Mouse (Mus musculus) heart, embryonic 11.5 days (tissue): ENCODE measurements around the gene Vmn1r158. TPM values are rescaled to one million over a fixed set of nuclear protein-coding genes. Genes with fewer than 3 reads are reported as not detected.
"Not testable (repeated sequence)": the region's sequence is repeated elsewhere in the genome, so short reads cannot be mapped to it uniquely, and the experiment has no call there.

ENCODE experiments used
- ATAC-seq: fragments of 200-750 bp; cut with Nextera tagmentation; replicated peaks from 2 replicates; pipeline ENCODE4 v1.8.0; 2017; ENCODE audit warnings: moderate library complexity; ENCODE audit not compliant: insufficient number of reproducible peaks, low FRiP score, low TSS enrichment
- H3K27ac ChIP-seq: fragments of 300-500 bp; sonication (generic); 2 replicates; pipeline ENCODE4 v1.5.1; 2014; ENCODE audit warnings: mild to moderate bottlenecking, low read depth, low read length
- H3K27me3 ChIP-seq: fragments of 300-500 bp; sonication (generic); 2 replicates; pipeline ENCODE4 v1.6.1; 2014; ENCODE audit warnings: mild to moderate bottlenecking, low read length, mixed read lengths; ENCODE audit not compliant: control insufficient read depth, insufficient read depth
- H3K36me3 ChIP-seq: fragments of 300-500 bp; sonication (generic); 2 replicates; pipeline ENCODE4 v1.6.1; 2014; ENCODE audit warnings: mild to moderate bottlenecking, low read length, moderate library complexity, mixed read lengths; ENCODE audit not compliant: control insufficient read depth, insufficient read depth
- H3K4me1 ChIP-seq: fragments of 300-500 bp; sonication (generic); 2 replicates; pipeline ENCODE4 v1.6.1; 2014; ENCODE audit warnings: low read length; ENCODE audit not compliant: control insufficient read depth, insufficient read depth
- H3K4me2 ChIP-seq: fragments of 300-500 bp; sonication (generic); 2 replicates; pipeline ENCODE4 v1.6.1; 2014; ENCODE audit warnings: mild to moderate bottlenecking, moderate library complexity
- H3K4me3 ChIP-seq: fragments of 300-500 bp; sonication (generic); 2 replicates; pipeline ENCODE4 v1.5.1; 2014; ENCODE audit warnings: low read depth, low read length
- H3K9ac ChIP-seq: fragments of 300-500 bp; sonication (generic); 2 replicates; pipeline ENCODE4 v1.6.1; 2014; ENCODE audit warnings: mild to moderate bottlenecking, low read depth, low read length, moderate library complexity
- H3K9me3 ChIP-seq: fragments of 300-500 bp; sonication (generic); replicated peaks from 2 replicates; pipeline ENCODE4 v1.6.1; 2016; ENCODE audit warnings: low read length; ENCODE audit not compliant: control insufficient read depth
- WGBS: fragments of 180-500 bp; shearing (Covaris S2); extraction: QIAGEN DNeasy Blood & Tissue Kit; methylation state at CpG from one replicate; pipeline ENCODE4 v1.1.7; 2014; ENCODE audit not compliant: insufficient replicate concordance; 5-methylcytosine and 5-hydroxymethylcytosine counted together
- polyA plus RNA-seq: library from polyadenylated mRNA; unstranded; fragments of >200 nt; fragmentation: Nextera tagmentation; extraction: Ambion mirVana; gene quantifications from 2 replicates; pipeline ENCODE4 v1.2.1, GENCODE M21; 2014

The Vmn1r158 gene
- polyA plus RNA-seq = not detected in 2 replicates

GRCm38 (mm10) chr7:22790682-22791081 is at the start of gene Vmn1r158:
Gene Vmn1r158, minus strand, starts transcription at chr7:22790782.
- not testable (repeated sequence) for H3K4me2 ChIP-seq, H3K27ac ChIP-seq, H3K9ac ChIP-seq, ATAC-seq, H3K4me1 ChIP-seq, H3K9me3 ChIP-seq, H3K36me3 ChIP-seq, H3K4me3 ChIP-seq, H3K27me3 ChIP-seq
- WGBS = 50% methylated on average over 2 of the region's 2 CpGs

GRCm38 (mm10) chr7:22775981-22776380 is 14.6 kb downstream of the Vmn1r158 start:
- WGBS = 65% methylated on average over 7 of the region's 11 CpGs
- ATAC-seq, H3K27me3 ChIP-seq: not testable (repeated sequence)

GRCm38 (mm10) chr7:22761397-22761796 is 29.2 kb downstream of the Vmn1r158 start, which contains the start of gene Vmn1r157:
Gene Vmn1r157, plus strand, starts transcription at chr7:22761697.
- not testable (repeated sequence) for H3K4me2 ChIP-seq, H3K4me3 ChIP-seq, H3K27ac ChIP-seq, H3K9me3 ChIP-seq, ATAC-seq, H3K27me3 ChIP-seq, H3K9ac ChIP-seq, H3K4me1 ChIP-seq, H3K36me3 ChIP-seq
- WGBS = 33% methylated on average over 2 of the region's 3 CpGs

More at GRCm38 (mm10) chr7:22775981-22776380, 14.6 kb downstream of the Vmn1r158 start:
- H3K9ac ChIP-seq, H3K4me2 ChIP-seq, H3K36me3 ChIP-seq, H3K4me3 ChIP-seq, H3K4me1 ChIP-seq, H3K9me3 ChIP-seq, H3K27ac ChIP-seq: not testable (repeated sequence)

Other genes starting within 250 kb of the Vmn1r158 start
- gene Gm4201, start 225.4 kb downstream of the Vmn1r158 start, polyA plus RNA-seq = not detected in 2 replicates
- gene Gm4565, start 202.7 kb downstream of the Vmn1r158 start, polyA plus RNA-seq = not detected in 2 replicates
- not detected in 2 replicates for gene Vmn1r155, start 132.8 kb downstream of the Vmn1r158 start, polyA plus RNA-seq
- not detected in 2 replicates for gene Gm8693, start 98.5 kb downstream of the Vmn1r158 start, polyA plus RNA-seq
- not detected in 2 replicates for gene Gm4567, start 71.1 kb downstream of the Vmn1r158 start, polyA plus RNA-seq
- not detected in 2 replicates for gene Vmn1r157, start 29.1 kb downstream of the Vmn1r158 start, polyA plus RNA-seq
- not detected in 2 replicates for gene Vmn1r159, start 52.8 kb upstream of the Vmn1r158 start, polyA plus RNA-seq
- not detected in 2 replicates for gene Vmn1r160, start 80.4 kb upstream of the Vmn1r158 start, polyA plus RNA-seq
- gene Gm4214, start 193.9 kb upstream of the Vmn1r158 start, polyA plus RNA-seq = not detected in 2 replicates
- not detected in 2 replicates for gene Gm4216, start 229.1 kb upstream of the Vmn1r158 start, polyA plus RNA-seq